Mouse (Mus musculus): Measurements from ENCODE around the gene Actr2.

Actr2 gene

DNA sequence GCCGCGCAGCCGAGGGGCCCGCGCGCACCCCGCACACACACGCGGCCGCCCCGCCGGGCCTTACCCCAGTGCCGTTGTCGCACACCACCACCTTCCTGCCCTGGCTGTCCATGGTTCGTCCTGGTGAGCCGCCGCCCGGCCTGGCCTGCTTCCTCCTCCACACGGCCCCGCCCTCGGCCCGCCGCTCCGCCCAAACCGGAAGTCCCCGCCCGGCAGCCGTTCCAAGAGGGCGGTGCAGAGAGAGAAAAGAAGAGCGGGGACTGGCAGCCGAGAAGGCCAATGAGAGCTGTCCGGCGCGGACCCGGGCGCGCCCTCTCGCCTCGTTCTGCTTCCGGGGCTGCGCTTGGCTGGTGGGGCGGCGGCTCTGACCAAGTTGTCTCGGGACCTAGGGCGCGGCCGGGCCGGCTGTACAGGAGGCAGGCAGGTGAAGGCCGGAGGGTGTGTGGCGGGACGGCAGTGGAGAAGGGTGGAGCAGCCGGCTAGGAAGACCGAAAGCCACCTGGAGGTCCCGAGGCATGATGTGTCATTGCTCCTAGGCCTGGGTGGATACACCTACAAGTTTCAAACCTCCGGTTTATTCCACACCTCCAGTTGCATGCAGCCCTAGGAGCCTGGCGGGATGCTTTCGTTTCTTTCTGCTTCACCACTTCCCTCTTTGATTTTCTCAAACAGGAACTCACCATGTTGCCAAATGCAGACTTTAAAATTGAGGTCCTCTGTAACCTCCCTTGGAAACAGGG, at the start of gene Actr2:
Gene Actr2, minus strand, starts transcription at position 173 of the 740 bp plus-strand sequence.
- under 1% methylated on average over 56 of the region's 57 CpGs for WGBS

DNA sequence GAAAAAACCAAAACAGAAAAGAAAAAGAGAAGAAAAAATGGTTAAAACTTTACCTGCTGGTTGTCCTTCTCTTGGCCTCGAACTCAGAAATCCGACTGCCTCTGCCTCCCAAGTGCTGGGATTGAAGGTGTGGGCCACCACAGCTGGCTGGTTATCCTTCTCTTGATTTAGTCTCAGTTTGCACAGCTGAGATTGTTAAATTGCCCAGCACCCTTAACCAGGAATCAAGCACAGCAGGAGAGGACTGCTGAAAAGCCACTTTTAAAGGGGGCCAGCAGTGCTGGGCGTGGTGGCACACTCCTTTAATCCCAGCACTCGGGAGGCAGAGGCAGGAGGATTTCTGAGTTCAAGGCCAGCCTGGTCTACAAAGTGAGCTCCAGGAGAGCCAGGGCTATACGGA, 40.8 kb upstream of the Actr2 start:
- 96% methylated on average over 5 of the region's 5 CpGs for WGBS

DNA sequence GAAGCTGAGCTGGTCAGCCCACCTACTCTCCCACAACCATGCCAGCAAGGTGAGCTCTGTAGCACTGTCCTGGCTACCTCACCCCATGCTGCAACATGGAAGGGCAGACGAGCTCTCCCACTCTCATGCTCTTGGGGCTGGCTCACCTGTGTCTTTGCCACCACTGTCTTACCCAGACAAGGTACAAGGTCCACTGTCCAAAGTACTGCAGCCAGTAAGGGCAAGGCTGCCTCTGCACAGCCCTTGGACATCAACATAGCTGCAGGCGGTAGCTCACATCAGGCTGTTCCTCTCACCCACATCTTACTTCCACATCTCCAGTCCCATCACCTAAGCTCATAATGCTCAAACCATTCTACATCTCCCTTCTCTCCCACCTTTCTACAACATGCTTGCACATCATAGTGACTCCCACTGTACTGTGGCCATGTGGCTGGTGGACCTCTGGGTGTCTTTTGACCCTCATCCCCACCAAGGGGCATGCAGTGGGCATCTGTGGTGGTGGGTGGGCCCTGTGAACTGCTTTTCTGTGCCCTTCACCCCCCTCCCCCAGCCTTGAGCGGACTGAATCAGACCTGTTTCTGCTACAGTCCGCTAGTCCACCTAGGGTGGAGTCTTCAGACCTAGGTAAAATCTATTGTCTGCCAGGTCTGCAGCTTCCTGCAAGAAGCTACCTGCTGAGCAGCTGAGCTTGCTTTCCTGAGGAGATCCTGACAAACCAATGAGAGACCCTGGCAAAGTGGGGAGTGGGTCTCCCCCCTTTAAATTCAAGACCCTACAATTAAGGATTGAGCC, 39.6 kb upstream of the Actr2 start:
- 83% methylated on average over 4 of the region's 4 CpGs for WGBS

DNA sequence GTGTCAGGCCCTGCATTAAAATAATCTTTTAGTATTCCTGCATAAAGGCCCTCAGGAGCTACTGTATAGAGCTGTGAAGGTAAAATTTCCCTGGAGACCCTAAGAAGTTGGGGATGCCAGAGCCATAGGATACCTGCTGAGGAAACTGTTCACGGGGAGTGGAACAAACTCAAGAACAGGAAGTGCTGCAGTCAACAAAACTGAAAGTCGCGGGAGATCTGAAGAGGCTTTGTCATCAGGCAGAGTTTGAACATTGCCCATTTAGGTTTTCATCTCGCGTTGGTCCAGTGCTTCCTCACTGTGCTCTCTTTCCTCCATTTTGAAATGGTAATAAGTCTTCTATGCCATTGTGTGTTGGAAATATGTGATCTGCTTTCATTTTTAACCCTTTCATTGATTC, 38.6 kb upstream of the Actr2 start:
- WGBS: 79% methylated on average over 5 of the region's 5 CpGs

DNA sequence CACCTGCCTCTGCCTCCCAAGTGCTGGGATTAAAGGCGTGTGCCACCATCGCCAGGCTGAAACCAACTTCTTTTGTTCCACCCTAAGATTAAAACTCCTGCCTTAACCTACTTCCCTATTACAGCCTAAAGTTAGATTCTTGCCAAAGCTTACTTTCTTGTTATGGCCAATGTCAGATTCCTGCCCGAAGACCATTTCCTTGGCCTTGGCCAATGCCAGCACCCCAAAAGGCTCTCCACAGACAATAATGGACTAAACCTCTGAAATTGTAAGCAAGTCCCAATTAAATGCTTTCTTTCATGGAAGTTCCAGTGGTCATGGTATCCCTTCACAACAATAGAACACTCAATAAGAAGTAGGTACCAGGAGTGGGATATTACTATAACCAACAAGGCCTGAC, 37.2 kb upstream of the Actr2 start:
- 98% methylated on average over 3 of the region's 3 CpGs for WGBS

DNA sequence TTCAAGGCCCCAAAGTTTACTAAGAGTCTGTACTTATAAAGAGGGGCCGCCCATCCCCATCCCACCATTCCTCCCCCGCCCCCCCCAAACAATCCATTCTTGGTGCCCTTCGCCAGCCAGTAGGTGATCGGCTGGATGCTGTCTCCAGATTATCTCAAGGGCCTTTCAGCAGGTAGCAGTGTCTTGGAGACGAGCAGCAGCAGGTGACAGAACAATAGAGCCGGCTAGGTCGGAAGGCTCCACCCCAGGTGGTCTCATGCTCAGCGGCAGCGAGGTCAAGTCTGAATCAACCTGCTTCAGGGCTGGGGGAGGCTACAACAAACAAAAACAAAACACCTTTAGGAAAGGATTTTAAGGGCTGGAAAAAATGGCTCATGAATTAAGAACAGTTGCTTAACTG, 32.7 kb upstream of the Actr2 start:
- 52% methylated on average over 9 of the region's 9 CpGs for WGBS

DNA sequence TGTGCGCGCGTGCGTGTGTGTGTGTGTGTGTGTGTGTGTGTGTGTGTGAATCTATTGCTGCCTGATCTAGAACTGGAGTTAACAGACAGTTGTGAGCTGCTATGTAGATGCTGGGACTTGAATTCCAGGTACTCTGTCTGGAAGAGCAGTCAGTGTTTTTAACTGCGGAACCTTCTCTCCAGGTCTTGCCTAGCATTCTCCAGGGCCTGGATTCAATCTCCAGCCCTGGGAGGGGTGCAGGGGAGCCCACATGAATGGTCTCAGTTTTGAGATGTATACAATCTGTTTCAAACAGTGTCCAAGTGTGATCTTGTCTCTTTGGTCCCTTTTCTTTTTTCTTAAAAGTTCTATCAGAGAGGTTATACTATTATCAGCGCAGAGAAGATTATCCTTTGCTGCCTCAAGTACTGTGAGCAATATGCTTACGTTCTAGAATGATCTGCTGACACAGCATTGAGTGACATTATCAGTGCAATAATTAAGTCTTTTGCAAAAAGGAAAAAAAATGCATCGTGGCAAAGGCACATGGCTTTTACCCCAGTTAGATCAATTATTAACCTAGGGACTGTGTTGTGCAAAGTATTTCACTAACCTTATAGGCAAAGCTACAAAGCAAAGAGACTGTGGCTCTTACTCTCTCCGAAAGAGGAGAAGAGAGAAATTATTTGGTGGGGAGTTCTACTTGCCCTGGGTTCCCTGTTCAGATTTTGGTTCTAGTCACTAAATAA, 32.0 kb upstream of the Actr2 start:
- WGBS: 93% methylated on average over 9 of the region's 9 CpGs

DNA sequence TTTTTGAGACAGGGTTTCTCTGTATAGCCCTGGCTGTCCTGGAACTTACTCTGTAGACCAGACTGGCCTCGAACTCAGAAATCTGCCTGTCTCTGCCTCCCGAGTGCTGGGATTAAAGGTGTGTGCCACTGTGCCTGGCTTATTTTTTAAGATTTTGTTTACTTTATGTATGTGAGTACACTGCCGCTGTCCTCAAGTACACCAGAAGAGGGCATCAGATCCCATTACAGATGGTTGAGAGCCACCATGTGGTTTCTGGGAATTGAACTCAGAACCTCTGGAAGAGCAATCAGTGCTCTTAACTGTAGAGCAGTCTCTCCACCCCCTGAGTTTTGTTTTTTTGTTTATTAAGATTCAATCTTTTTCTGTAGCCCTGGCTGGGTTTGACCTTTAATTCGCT, 31.0 kb upstream of the Actr2 start:
- WGBS: 93% methylated on average over 4 of the region's 4 CpGs

DNA sequence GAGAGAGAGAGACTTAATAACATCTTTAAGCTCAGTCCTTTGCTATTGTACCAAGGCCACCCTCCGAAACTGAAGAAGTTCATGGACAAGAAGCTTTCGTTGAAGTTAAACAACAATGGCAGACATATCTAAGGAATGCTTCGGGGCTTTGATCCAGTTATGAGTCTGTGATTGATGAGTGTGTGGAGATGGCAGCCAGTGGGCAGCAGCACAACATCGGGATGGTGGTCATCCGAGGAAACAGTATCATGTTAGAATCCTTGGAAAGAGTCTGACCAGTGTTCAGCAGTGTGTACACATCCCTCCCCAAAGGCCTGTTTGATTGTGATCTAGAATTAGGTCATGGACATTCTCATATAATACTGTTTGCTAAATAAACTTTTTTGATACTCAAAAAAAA, 29.8 kb upstream of the Actr2 start:
- WGBS: 97% methylated on average over 5 of the region's 5 CpGs

DNA sequence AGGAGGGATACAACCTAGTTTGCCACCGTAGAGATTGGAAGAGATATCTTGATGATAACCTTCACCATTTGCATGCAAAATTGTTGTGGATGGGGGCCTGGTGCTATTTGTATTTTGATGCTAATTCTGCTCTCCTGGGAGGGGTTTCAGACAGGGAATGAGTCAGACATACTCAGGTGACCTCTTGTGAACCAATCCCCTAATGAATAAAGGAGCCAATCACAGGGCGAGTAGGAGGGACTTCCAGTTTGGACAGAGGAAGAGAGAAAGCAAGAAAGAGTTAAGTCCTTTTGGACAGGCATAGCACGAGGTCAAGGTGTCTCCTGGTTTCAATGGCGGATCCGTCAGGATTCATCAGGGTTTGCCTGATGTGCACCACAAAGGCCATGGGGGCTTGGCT, 27.6 kb upstream of the Actr2 start:
- 90% methylated on average over 5 of the region's 5 CpGs for WGBS

DNA sequence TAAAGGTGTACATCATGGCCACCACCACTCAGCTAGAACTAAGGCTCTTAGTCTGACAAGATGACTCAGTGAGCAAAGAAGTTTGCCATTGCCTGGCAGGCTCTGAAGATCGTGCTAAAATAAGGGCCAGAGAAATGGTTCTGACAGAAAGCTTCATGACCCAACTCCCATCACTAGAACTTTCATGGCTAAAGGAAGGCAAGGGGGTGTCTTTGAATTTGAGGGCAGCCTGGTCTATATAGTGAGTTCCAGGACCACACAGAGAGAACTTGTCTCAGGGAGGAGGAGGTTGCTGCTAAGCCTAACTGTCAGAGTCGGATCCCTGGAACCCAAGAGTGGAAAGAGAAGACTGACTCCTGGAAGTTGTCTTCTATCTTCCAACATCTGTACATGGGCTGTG, 27.0 kb upstream of the Actr2 start:
- WGBS: 86% methylated on average over 2 of the region's 2 CpGs

DNA sequence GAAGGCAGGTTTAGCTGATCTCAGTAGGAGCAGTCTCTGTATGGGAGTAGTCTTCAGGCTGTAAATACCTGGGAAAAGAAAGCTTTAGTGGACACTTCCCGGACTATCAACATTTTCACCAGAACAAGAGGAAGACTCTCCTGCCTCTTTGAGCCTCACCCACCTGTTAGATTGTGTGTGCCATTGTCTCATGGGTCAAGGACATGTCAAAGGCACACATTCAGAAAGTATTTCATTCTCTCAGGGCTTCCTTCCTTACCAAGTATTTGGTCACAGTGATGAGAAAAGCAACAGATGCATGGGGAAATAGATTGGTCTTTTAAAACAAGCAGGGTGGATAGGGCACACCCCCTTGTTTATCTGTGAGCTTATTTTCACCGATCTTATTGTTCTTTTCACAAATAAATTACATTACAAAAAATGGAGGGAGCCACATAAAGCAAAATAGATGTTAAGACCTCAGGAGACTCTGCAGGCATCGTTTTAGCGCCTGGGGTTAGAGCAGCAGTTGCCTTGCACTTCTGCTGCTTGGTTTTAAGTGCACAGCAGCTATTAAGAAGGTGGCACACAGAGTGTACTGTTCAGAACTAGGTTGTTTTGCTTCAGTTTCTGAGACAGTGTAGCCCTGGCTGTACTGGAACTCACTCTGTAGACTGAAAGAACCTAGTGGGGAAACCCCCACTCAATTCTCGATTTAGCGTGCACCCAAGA, 25.9 kb upstream of the Actr2 start:
- WGBS: 94% methylated on average over 6 of the region's 6 CpGs

DNA sequence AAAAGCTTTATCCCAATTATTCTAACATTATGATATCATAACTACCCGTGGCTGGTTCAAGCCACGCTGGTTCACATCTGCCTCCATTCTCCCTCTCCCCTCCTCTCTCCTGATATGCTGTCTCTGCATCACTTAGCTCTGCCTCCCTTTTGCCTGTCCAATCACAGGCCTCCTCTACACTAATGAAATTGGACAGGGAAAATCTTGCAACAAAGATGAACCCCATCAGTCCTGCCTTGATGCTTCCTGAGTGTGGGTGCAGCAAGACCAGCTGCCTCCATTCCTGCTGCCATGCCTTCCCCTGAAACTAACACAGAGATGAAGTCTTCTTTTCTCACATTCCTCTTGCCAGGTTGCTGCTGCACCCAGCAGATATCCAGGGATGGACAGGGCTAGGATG, 25.2 kb upstream of the Actr2 start:
- WGBS: 87% methylated on average over 2 of the region's 2 CpGs

DNA sequence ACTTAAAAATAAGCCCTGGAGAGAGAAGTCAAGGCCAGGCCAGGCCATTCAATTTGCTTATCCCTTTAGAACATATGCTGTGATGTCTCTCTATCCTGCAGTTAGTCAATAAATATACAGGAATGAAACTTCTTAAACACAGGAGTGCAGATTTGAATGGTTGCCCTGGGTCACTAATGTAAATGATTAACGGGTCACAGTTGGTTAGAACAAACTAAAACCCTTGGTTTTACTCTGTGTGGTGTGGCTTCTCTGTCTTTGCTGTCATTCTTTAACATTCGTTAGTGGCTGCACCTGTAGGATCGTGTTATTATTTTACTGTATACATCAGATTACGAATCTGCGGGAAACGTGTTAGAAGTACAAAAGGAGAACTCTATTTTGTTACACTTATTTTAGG, 23.6 kb upstream of the Actr2 start:
- WGBS: 92% methylated on average over 6 of the region's 6 CpGs

DNA sequence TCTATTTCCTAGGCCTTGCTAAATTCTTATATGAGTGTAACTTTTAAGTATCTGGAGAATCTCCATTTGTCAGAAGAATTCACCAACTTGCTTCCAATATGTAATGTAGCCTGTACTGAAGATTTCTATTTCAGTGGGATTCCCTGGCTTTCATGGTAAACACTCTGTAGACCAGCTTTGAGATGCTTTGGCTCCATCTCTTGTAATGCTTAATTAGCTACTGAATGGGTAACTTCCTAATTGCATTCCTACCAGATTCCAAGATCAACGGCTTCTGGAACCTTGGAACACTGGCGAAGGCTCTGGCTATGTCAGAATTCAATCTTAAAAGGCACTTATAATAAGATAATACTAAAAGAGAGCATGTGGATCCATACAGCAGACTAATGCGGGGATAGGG, 22.2 kb upstream of the Actr2 start:
- 73% methylated on average over 3 of the region's 3 CpGs for WGBS

DNA sequence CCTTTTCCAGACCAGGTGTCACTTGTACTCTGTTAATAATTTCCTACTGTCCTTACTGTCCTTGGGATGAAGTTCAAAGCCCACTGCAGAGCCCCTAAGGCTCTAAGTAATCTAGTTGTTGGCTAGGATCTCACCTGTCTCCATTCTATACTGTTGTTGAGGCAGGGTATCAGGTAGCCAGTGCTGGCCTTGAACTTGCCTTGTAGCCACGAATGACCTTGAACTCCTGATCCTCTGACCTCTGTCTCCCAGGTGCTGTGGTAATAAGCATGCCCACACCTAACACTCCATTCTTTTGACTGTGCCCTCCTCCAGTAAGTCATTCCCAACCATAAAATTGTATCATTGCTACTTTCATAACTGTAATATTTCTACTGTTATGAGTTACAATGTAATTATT, 21.0 kb upstream of the Actr2 start:
- WGBS: 91% methylated on average over 1 of the region's 1 CpGs

DNA sequence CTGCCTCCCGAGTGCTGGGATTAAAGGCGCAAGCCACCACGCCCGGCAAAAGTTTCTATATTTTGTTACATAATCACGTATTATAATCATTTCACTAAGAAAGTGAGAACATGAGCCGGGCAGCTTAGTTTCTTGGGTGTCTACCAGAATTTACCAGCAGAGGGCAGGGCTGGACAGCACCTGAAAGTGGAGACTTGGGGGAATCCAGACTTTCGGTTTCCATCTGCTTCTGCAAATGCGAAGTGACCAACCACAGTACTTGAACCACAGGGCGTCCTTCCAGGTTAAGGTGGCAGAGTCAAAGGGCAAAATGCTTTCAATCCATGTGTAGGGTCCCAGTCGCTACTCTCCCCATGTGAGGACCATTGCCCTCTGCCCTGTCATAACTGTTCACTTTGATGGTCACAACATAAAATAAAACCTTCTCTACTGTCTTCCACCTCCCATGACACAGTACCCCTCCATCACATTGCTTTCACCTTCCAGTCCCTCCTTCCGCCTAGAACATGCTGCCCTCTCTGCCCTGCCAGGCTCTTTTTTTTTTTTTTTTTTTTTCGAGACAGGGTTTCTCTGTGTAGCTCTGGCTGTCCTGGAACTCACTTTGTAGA, 20.3 kb upstream of the Actr2 start:
- WGBS: 19% methylated on average over 12 of the region's 12 CpGs

DNA sequence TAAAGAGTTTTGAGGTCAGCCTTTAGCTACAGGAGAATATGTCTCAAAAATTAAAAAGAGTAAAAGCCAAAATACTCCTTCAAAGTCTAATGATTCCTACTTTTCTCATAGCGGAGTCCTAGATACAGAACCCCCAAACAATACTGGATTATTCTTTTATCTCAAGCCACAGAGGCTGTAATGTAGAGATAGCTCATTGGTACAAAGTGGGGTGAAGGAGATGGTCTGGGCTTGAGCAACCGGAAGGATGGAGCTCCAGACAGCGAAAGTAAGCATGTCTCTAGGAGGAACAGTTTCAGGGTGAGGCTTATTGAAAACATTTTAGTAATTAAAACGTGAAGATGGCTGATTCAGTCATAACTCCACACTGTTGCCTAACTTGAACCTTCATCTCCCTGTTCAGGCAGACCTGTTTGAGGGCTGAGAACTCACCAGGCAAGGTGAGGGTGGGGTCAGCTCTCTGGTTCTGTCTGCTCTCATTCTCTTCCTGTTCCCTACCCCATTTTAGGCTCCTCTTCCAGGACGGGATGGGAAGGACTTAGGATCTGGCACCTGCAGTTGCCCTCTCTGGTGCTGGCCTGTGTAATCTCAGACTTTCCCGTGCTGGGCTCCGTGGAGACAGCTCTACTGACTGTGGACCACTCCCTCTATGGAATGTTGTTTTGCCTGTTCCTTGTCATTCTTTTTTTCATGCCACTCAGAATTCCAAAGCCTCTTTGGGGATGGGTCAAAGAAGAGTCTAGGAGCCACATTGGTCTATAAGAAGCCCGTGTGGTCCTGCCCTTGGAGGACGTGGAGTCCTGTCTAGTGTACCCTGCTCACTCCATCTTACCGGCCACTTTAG, 14.2 kb upstream of the Actr2 start:
- WGBS: 77% methylated on average over 10 of the region's 10 CpGs

DNA sequence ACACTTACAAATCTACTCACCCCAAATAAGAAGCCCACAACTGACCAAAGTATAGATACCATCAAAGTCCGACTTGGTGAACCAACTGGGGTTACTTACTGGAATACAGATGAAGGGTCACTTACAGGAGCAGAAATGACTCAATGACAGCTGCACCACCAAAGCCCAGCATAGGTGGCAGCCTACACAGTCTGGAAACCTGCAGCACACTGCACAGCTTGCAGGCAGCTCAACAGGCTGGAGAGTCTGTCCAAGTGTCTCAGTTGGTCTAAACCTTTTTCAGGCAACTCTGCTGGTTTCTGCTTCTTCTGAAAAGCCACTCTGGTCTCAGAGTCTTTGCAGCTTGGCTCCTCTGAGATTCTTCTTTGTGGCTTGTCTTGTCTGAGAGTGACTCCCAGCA, 12.7 kb upstream of the Actr2 start:
- 62% methylated on average over 1 of the region's 1 CpGs for WGBS

DNA sequence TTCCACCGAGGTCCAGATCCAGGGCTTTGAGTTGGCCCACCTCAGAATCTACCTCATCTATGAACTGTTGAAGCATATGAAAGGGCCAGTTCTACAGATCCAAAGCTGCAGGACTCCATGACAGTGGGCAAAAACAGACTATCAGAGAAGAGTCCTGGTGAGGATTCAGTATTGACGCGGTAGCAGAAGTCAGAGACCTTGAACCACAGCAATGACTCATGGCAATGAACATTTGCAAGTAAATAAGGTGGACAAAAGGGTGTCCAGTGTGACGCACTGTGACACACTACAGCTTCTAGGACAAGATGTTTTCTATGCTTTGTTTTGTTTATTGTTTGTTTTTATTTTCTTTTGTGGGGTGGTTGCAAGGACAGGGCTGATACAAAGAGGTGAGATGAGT, 4.0 kb upstream of the Actr2 start:
- 89% methylated on average over 4 of the region's 4 CpGs for WGBS

All from cerebral cortex, adult 2 months (tissue).